13 mouse cellular contexts compared by ENCODE assay signal in genomic region chr10:81026857-81027256, GRCm38 (mm10). TPM values are rescaled to one million over a fixed set of nuclear protein-coding genes. Genes with fewer than 3 reads are reported as not detected.
"Had no signal": no experiment of that assay in that cellular context is flagged by ENCODE, and none has a peak within 500 bp of the region (broad histone marks: within the 10 kb centered on the region; RNA-seq: fewer than 3 reads in every experiment).

No protein-coding gene starts in this region.

- H3K4me2 ChIP-seq: limb, embryonic 13.5 days; lung, embryonic 14.5 days; midbrain, embryonic 15.5 days had no signal

- DNase-seq: kidney, postnatal 10 days; kidney, postnatal 4 days; lung, embryonic 14.5 days; lung, postnatal 10 days; lung, postnatal 4 days; thymus, postnatal 36 days had no signal

- H3K4me3 ChIP-seq: limb, embryonic 13.5 days; midbrain, embryonic 10.5 days; midbrain, embryonic 15.5 days had no signal

- H3K9ac ChIP-seq: limb, embryonic 13.5 days; lung, embryonic 14.5 days; midbrain, embryonic 15.5 days had no signal

- ATAC-seq: midbrain, embryonic 15.5 days had no signal

- H3K27ac ChIP-seq: limb, embryonic 13.5 days; midbrain, embryonic 10.5 days; midbrain, embryonic 15.5 days had no signal

- H3K9me3 ChIP-seq: midbrain, embryonic 10.5 days; midbrain, embryonic 15.5 days had no signal

RNA-seq across cellular contexts. Expression of gene Diras1, which starts 1.4 kb away (rescaled TPM):
- total RNA-seq: liver, adult 2 months; megakaryocyte, adult 5-6 weeks had no signal
- polyA plus RNA-seq: liver, adult 2 months; liver, embryonic 16.5 days had no signal

RNA-seq across cellular contexts. Expression of gene Gng7, which starts 12.1 kb away (rescaled TPM):
- total RNA-seq: monocyte, adult 5-6 weeks had no signal
